Mouse (Mus musculus) liver, postnatal 0 days (tissue): ENCODE data around the gene Cyp2d10.

Source experiments
- CTCF ChIP-seq: sonication (generic); IDR thresholded peaks from 2 replicates; pipeline ENCODE4 v1.5.1; 2016; ENCODE audit warnings: antibody characterized with exemption, low read depth
- EP300 ChIP-seq: IDR thresholded peaks from 2 replicates; pipeline ENCODE4 v1.6.1; 2016; ENCODE audit warnings: antibody characterized with exemption, low read depth, mild to moderate bottlenecking

DNA sequence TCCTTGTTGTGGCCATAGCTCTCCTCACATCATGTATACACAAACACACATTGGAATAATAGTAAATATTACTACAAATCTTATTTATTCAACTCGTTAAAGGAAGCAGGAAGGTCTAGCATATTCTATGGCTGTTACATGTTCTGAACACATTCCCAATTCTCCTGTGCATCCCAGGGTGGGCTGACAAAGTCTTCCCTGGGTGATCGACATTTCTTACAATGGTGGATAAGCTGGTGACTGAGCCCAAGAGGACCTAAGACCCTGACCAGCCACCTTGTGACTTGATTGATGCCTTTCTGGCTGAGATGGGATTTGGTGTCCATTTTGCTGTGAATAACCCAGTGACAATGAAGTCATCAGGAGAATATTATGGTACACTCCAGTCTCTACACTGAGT, 28.6 kb upstream of the Cyp2d10 start:
- no peak for TF ChIP-seq CTCF
- no peak for TF ChIP-seq EP300
